In the genomic region with DNA sequence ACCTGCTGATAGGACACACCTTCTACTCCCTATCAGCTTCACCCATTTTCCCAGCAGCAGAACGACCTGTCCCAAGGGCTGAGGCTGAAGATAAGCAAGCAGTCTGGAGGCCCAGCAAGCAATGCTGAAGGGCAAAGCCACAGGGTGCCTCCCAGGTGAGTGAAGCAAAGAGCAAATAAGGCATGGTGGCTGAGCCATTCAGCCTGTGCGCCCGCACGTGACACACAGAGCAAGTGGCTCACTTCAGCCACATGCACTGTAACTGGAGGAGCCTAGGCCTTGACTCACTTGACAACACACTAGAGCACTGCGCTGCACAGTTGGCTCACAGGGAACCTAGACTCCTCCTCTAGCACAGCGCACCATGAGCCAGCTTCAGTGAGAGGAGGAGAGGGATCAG, we compare ENCODE assay signal across 10 mouse cellular contexts. TPM values are rescaled to one million over a fixed set of nuclear protein-coding genes. Genes with fewer than 3 reads are reported as not detected.
DNase-seq lines count a peak whose midpoint lies in the region; ATAC-seq and TF ChIP-seq lines count a peak whose summit lies in the region.
"Had no signal": no experiment of that assay in that cellular context is flagged by ENCODE, and none has a peak within 500 bp of the region (broad histone marks: within the 10 kb centered on the region; RNA-seq: fewer than 3 reads in every experiment).

No protein-coding gene starts in this region.

- H3K27me3 ChIP-seq in hindbrain, embryonic 16.5 days (replicated peaks; ENCODE audit: control insufficient read depth, insufficient read depth, low read length): no peaks in the 10 kb centered on the region
- no peaks in the 10 kb centered on the region for H3K27me3 ChIP-seq in hindbrain, postnatal 0 days (ENCODE audit: insufficient read depth, low read length)
- no peaks in the 10 kb centered on the region for H3K27me3 ChIP-seq in liver, embryonic 12.5 days (replicated peaks)
- H3K27me3 ChIP-seq: forebrain, embryonic 13.5 days; heart, embryonic 12.5 days had no signal

- no peak overlapping the region for H3K27ac ChIP-seq in hindbrain, embryonic 16.5 days (ENCODE audit: low read depth, low read length)
- H3K27ac ChIP-seq in hindbrain, postnatal 0 days: no peak overlapping the region
- no peak overlapping the region for H3K27ac ChIP-seq in liver, embryonic 12.5 days
- H3K27ac ChIP-seq: forebrain, embryonic 13.5 days had no signal

- H3K4me1 ChIP-seq in hindbrain, embryonic 16.5 days (ENCODE audit: control insufficient read depth, insufficient read depth, low read depth, low read length): peaks cover 3% of the 10 kb centered on the region
- peaks cover 9% of the 10 kb centered on the region for H3K4me1 ChIP-seq in hindbrain, postnatal 0 days (ENCODE audit: insufficient read depth, low read length)
- H3K4me1 ChIP-seq in liver, embryonic 12.5 days: peaks cover 34% of the 10 kb centered on the region

- 78% methylated on average over 6 of the region's 6 CpGs for WGBS in hindbrain, embryonic 16.5 days
- 85% methylated on average over 6 of the region's 6 CpGs for WGBS in hindbrain, postnatal 0 days
- WGBS in liver, embryonic 12.5 days (ENCODE audit: insufficient replicate concordance): 55% methylated on average over 6 of the region's 6 CpGs

- DNase-seq in hindbrain, postnatal 0 days (ENCODE audit: low spot score): no peak
- peak; percentile 50 for DNase-seq in brain, adult 2 months (ENCODE audit: low read depth, low spot score)
- no peak for DNase-seq in ovary, postnatal 36 days (ENCODE audit: low spot score)
- DNase-seq in layer of hippocampus, adult 8-10 months (ENCODE audit: low spot score in 2 of 2): no peak
- DNase-seq in adrenal gland, postnatal 10 days: no peak

- no peak overlapping the region for H3K9ac ChIP-seq in hindbrain, embryonic 16.5 days (ENCODE audit: low read depth, low read length)
- no peak overlapping the region for H3K9ac ChIP-seq in hindbrain, postnatal 0 days (replicated peaks; ENCODE audit: low read length)
- no peak overlapping the region for H3K9ac ChIP-seq in liver, embryonic 12.5 days
- H3K9ac ChIP-seq: forebrain, embryonic 13.5 days; heart, embryonic 12.5 days had no signal

- peak; percentile 56; the same call in 1 of the 2 replicates for ATAC-seq in hindbrain, embryonic 16.5 days
- ATAC-seq in hindbrain, postnatal 0 days: no peak
- ATAC-seq in liver, embryonic 12.5 days: peak; percentile 78
- ATAC-seq in megakaryocyte progenitor cell, adult 5-6 weeks (replicated peaks; ENCODE audit: poor library complexity): peak; percentile 29
- ATAC-seq: forebrain, embryonic 13.5 days had no signal

- TF ChIP-seq CTCF in hindbrain, postnatal 0 days (IDR thresholded peaks at IDR 0.05; ENCODE audit: low read depth): no peak

- no peaks in the 10 kb centered on the region for H3K36me3 ChIP-seq in hindbrain, embryonic 16.5 days (ENCODE audit: control insufficient read depth, insufficient read depth, low read length)
- 0 out of 2 replicates have a peak, but pooled peaks cover 5% of the 10 kb centered on the region for H3K36me3 ChIP-seq in hindbrain, postnatal 0 days (ENCODE audit: insufficient read depth, low read length)
- H3K36me3 ChIP-seq in liver, embryonic 12.5 days: peaks cover 56% of the 10 kb centered on the region

- no peaks in the 10 kb centered on the region for H3K9me3 ChIP-seq in hindbrain, embryonic 16.5 days (ENCODE audit: control insufficient read depth, low read length)
- no peaks in the 10 kb centered on the region for H3K9me3 ChIP-seq in hindbrain, postnatal 0 days (ENCODE audit: low read length)
- H3K9me3 ChIP-seq in liver, embryonic 12.5 days (replicated peaks): no peaks in the 10 kb centered on the region
- H3K9me3 ChIP-seq: forebrain, embryonic 13.5 days; heart, embryonic 12.5 days had no signal

- no peak overlapping the region for H3K4me3 ChIP-seq in hindbrain, embryonic 16.5 days (ENCODE audit: low read length)
- no peak overlapping the region for H3K4me3 ChIP-seq in hindbrain, postnatal 0 days (ENCODE audit: low read length)
- no peak overlapping the region for H3K4me3 ChIP-seq in liver, embryonic 12.5 days
- H3K4me3 ChIP-seq: forebrain, embryonic 13.5 days; heart, embryonic 12.5 days had no signal

- H3K4me2 ChIP-seq in hindbrain, embryonic 16.5 days (ENCODE audit: low read length): no peak overlapping the region
- H3K4me2 ChIP-seq in hindbrain, postnatal 0 days (ENCODE audit: low read depth, low read length): no peak overlapping the region
- H3K4me2 ChIP-seq in liver, embryonic 12.5 days: no peak overlapping the region
- H3K4me2 ChIP-seq: forebrain, embryonic 13.5 days; heart, embryonic 12.5 days had no signal

RNA-seq across cellular contexts. Expression of a gene that starts 14.4 kb away (rescaled TPM):
- polyA plus RNA-seq in hindbrain, embryonic 16.5 days (2015; fragmentation: Nextera tagmentation; extraction: Ambion mirVana): 51.3 and 51.6 TPM in 2 replicates
- total RNA-seq in hindbrain, postnatal 0 days (2014; rRNA removed): 95.6 and 111 TPM in 2 replicates
- polyA plus RNA-seq in hindbrain, postnatal 0 days (2015; fragmentation: Nextera tagmentation; extraction: Ambion mirVana): 56.2 and 58.1 TPM in 2 replicates
- polyA plus RNA-seq in liver, embryonic 12.5 days (2016; fragmentation: Nextera tagmentation; extraction: Ambion mirVana): 17.2 and 22.0 TPM in 2 replicates
- 88.5 and 90.8 TPM in 2 replicates for total RNA-seq in megakaryocyte progenitor cell, adult 5-6 weeks (2015)
- total RNA-seq in megakaryocyte progenitor cell, adult 5-6 weeks (2017): 84.9 and 106 TPM in 2 replicates
- 10 to 100 TPM; 73.3 to 88.6 (median 79.4) TPM for total RNA-seq in layer of hippocampus, adult 8-10 months (2022)
- 10 to 100 TPM; 82.7 to 83.1 TPM for total RNA-seq in adrenal gland, postnatal 10 days (2021)
